Comparison of ENCODE assay signal across 8 mouse cellular contexts in the genomic region with DNA sequence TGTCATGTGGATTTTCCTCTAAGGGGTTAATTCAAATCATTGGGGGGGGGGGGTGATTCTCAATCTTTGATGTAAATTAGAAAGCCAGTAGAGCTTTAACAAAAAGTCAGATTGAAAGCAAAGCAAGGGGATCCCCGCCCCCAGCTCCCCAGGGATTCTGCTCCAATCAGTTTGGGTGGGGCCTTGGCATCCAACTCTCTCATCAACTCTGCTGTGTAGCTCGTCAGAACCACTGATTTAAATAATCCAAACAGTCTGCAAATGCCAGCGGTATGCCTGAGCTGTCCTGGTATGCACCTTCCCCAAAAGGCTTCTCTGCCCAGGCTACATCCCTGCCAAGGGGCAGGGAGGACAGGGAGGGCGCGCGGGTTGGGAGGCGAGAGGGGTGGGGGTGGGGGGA. TPM values are rescaled to one million over a fixed set of nuclear protein-coding genes. Genes with fewer than 3 reads are reported as not detected.
DNase-seq lines count a peak whose midpoint lies in the region; ATAC-seq and TF ChIP-seq lines count a peak whose summit lies in the region.

No protein-coding gene starts in this region.

- H3K36me3 ChIP-seq in embryonic facial prominence, embryonic 12.5 days, result no peaks in the 10 kb centered on the region
- no peaks in the 10 kb centered on the region for H3K36me3 ChIP-seq in embryonic facial prominence, embryonic 10.5 days (replicated peaks)
- no peaks in the 10 kb centered on the region for H3K36me3 ChIP-seq in embryonic facial prominence, embryonic 13.5 days
- no peaks in the 10 kb centered on the region for H3K36me3 ChIP-seq in heart, embryonic 13.5 days
- no peaks in the 10 kb centered on the region for H3K36me3 ChIP-seq in liver, embryonic 14.5 days (replicated peaks; ENCODE audit: control insufficient read depth, insufficient read depth, low read depth)

- H3K4me1 ChIP-seq in embryonic facial prominence, embryonic 12.5 days, result 0 out of 2 replicates have a peak, but pooled peaks cover 8% of the 10 kb centered on the region
- peaks cover 27% of the 10 kb centered on the region for H3K4me1 ChIP-seq in embryonic facial prominence, embryonic 10.5 days
- peaks cover 14% of the 10 kb centered on the region for H3K4me1 ChIP-seq in embryonic facial prominence, embryonic 13.5 days
- peaks cover 29% of the 10 kb centered on the region for H3K4me1 ChIP-seq in heart, embryonic 13.5 days
- H3K4me1 ChIP-seq in liver, embryonic 14.5 days (replicated peaks; ENCODE audit: control insufficient read depth in 2 of 2, insufficient read depth in 2 of 2, low read length in 1 of 2), result peaks cover 15 to 17% of the 10 kb centered on the region in 2 experiments

- 0 out of 2 replicates have a peak overlapping the region, but pooled peaks have one; percentile 19 for H3K4me2 ChIP-seq in embryonic facial prominence, embryonic 12.5 days (replicated peaks)
- H3K4me2 ChIP-seq in embryonic facial prominence, embryonic 13.5 days, result peak overlapping the region; percentile 53
- H3K4me2 ChIP-seq in heart, embryonic 13.5 days, result peak overlapping the region; percentile 36
- H3K4me2 ChIP-seq in liver, embryonic 14.5 days (ENCODE audit: low read depth), result peak overlapping the region; percentile 32; the same call in 1 of the 2 replicates

- no peak for TF ChIP-seq CTCF in liver, embryonic 14.5 days (IDR thresholded peaks at IDR 0.05; ENCODE audit: low read depth)

- no peak for TF ChIP-seq EP300 in liver, embryonic 14.5 days (IDR thresholded peaks at IDR 0.05; ENCODE audit: low read depth)

- DNase-seq in embryonic facial prominence, embryonic 10.5 days (ENCODE audit: low spot score), result no peak
- DNase-seq in liver, embryonic 14.5 days (ENCODE audit: low read depth in 3 of 3, low spot score in 3 of 3), result no peak
- DNase-seq in thymus, postnatal 14 days, result no peak
- DNase-seq in yolk sac, embryonic 10.5 days (ENCODE audit: low spot score), result no peak
- no peak for DNase-seq in layer of hippocampus, adult 9-11 months

- no peaks in the 10 kb centered on the region for H3K27me3 ChIP-seq in embryonic facial prominence, embryonic 12.5 days
- H3K27me3 ChIP-seq in embryonic facial prominence, embryonic 10.5 days (replicated peaks; ENCODE audit: low read depth, poor library complexity, severe bottlenecking), result no peaks in the 10 kb centered on the region
- H3K27me3 ChIP-seq in embryonic facial prominence, embryonic 13.5 days, result no peaks in the 10 kb centered on the region
- H3K27me3 ChIP-seq in heart, embryonic 13.5 days (replicated peaks), result no peaks in the 10 kb centered on the region
- H3K27me3 ChIP-seq in liver, embryonic 14.5 days (ENCODE audit: control insufficient read depth, insufficient read depth, low read length), result no peaks in the 10 kb centered on the region

- no peaks in the 10 kb centered on the region for H3K9me3 ChIP-seq in embryonic facial prominence, embryonic 12.5 days
- H3K9me3 ChIP-seq in embryonic facial prominence, embryonic 10.5 days, result no peaks in the 10 kb centered on the region
- no peaks in the 10 kb centered on the region for H3K9me3 ChIP-seq in embryonic facial prominence, embryonic 13.5 days
- H3K9me3 ChIP-seq in heart, embryonic 13.5 days, result no peaks in the 10 kb centered on the region
- no peaks in the 10 kb centered on the region for H3K9me3 ChIP-seq in liver, embryonic 14.5 days (ENCODE audit: control insufficient read depth, low read length)

- no peak overlapping the region for H3K27ac ChIP-seq in embryonic facial prominence, embryonic 12.5 days
- H3K27ac ChIP-seq in embryonic facial prominence, embryonic 10.5 days (replicated peaks), result no peak overlapping the region
- peak overlapping the region; percentile 51 for H3K27ac ChIP-seq in embryonic facial prominence, embryonic 13.5 days
- H3K27ac ChIP-seq in heart, embryonic 13.5 days (replicated peaks), result no peak overlapping the region
- H3K27ac ChIP-seq in liver, embryonic 14.5 days, result no peak overlapping the region

- 33% methylated on average over 7 of the region's 7 CpGs for WGBS in embryonic facial prominence, embryonic 12.5 days
- WGBS in embryonic facial prominence, embryonic 10.5 days, result 21% methylated on average over 7 of the region's 7 CpGs
- 15% methylated on average over 7 of the region's 7 CpGs for WGBS in embryonic facial prominence, embryonic 13.5 days
- 29% methylated on average over 7 of the region's 7 CpGs for WGBS in heart, embryonic 13.5 days
- 35% methylated on average over 7 of the region's 7 CpGs for WGBS in liver, embryonic 14.5 days (ENCODE audit: insufficient replicate concordance)

- ATAC-seq in embryonic facial prominence, embryonic 12.5 days (ENCODE audit: insufficient number of reproducible peaks, insufficient read depth, low FRiP score, low TSS enrichment), result no peak; the same call in 1 of the 2 replicates
- ATAC-seq in embryonic facial prominence, embryonic 13.5 days (ENCODE audit: insufficient number of reproducible peaks, insufficient read depth, low FRiP score, low TSS enrichment, low read depth), result peak; percentile 40; the same call in 1 of the 2 replicates
- ATAC-seq in heart, embryonic 13.5 days (ENCODE audit: extremely low read depth, insufficient number of reproducible peaks, low FRiP score, low TSS enrichment), result no peak
- ATAC-seq in liver, embryonic 14.5 days (ENCODE audit: insufficient read depth), result no peak

- no peak overlapping the region for H3K9ac ChIP-seq in embryonic facial prominence, embryonic 12.5 days
- no peak overlapping the region for H3K9ac ChIP-seq in embryonic facial prominence, embryonic 13.5 days
- no peak overlapping the region for H3K9ac ChIP-seq in heart, embryonic 13.5 days
- H3K9ac ChIP-seq in liver, embryonic 14.5 days (replicated peaks), result no peak overlapping the region

- no peak overlapping the region for H3K4me3 ChIP-seq in embryonic facial prominence, embryonic 12.5 days
- H3K4me3 ChIP-seq in embryonic facial prominence, embryonic 10.5 days, result no peak overlapping the region
- no peak overlapping the region for H3K4me3 ChIP-seq in embryonic facial prominence, embryonic 13.5 days
- H3K4me3 ChIP-seq in heart, embryonic 13.5 days, result no peak overlapping the region; the same call in 1 of the 2 replicates
- no peak overlapping the region for H3K4me3 ChIP-seq in liver, embryonic 14.5 days (ENCODE audit: insufficient read depth in 1 of 2, low read depth in 2 of 2, low read length in 2 of 2)

RNA-seq across cellular contexts. Expression of a gene that starts 33.6 kb away (rescaled TPM):
- polyA plus RNA-seq in embryonic facial prominence, embryonic 12.5 days (2016; fragmentation: Nextera tagmentation; extraction: Ambion mirVana), result 145 and 152 TPM in 2 replicates
- 148 and 153 TPM in 2 replicates for polyA plus RNA-seq in embryonic facial prominence, embryonic 10.5 days (2016; fragmentation: Nextera tagmentation; extraction: Ambion mirVana)
- 151 and 158 TPM in 2 replicates for polyA plus RNA-seq in embryonic facial prominence, embryonic 13.5 days (2015; fragmentation: Nextera tagmentation; extraction: Ambion mirVana)
- 102 and 109 TPM in 2 replicates for polyA plus RNA-seq in heart, embryonic 13.5 days (2015; fragmentation: Nextera tagmentation; extraction: Ambion mirVana)
- polyA plus RNA-seq in liver, embryonic 14.5 days (2012; rRNA removed), result 7.2 and 20.5 TPM in 2 replicates
- polyA plus RNA-seq in liver, embryonic 14.5 days (2014; fragmentation: Nextera tagmentation; extraction: Ambion mirVana), result 62.9 and 70.3 TPM in 2 replicates
